Mouse (Mus musculus) monocyte, adult 59 days (primary cell): Measurements from ENCODE around the gene Arhgdib. TPM values are rescaled to one million over a fixed set of nuclear protein-coding genes. Genes with fewer than 3 reads are reported as not detected.

Experiments
- total RNA-seq, 2 experiments: library from RNA; stranded (reverse); gene quantifications; one replicate each; pipeline ENCODE4 v1.2.4; 2023

Gene Arhgdib
- 100 to 1,000 TPM; 669 to 800 TPM for total RNA-seq

GRCm38 (mm10) chr6:136941051-136942021 lies at the start of gene Arhgdib:
Gene Arhgdib (minus strand): TSS chr6:136941899.

GRCm38 (mm10) chr6:136923532-136923931 lies 18.2 kb downstream of the Arhgdib start, which contains the start of gene Pde6h:
Gene Pde6h (plus strand): TSS chr6:136923832.

GRCm38 (mm10) chr6:136922080-136922479 lies 19.6 kb downstream of the Arhgdib start, which contains the start of gene Erp27:
Gene Erp27 (minus strand): TSS chr6:136922180.

GRCm38 (mm10) chr6:136875670-136876069 lies 66.0 kb downstream of the Arhgdib start, which contains the start of gene Mgp:
Gene Mgp (minus strand): TSS chr6:136875823.

Other genes with a start within 250 kb of the Arhgdib start
- under 1 TPM; 0.39 to 0.68 TPM for gene Gucy2c, start 160.1 kb downstream of the Arhgdib start, total RNA-seq
- 10 to 100 TPM; 20.0 to 22.3 TPM for gene Hist4h4, start 137.5 kb downstream of the Arhgdib start, total RNA-seq
- gene H2afj, start 133.7 kb downstream of the Arhgdib start, total RNA-seq, result 100 to 1,000 TPM; 116 to 131 TPM
- gene BC049715, start 114.3 kb downstream of the Arhgdib start, total RNA-seq, result 1 to 10 TPM; 2.3 to 3.4 TPM
- gene Wbp11, start 113.7 kb downstream of the Arhgdib start, total RNA-seq, result 100 to 1,000 TPM; 112 to 125 TPM
- not detected for gene Smco3, start 106.4 kb downstream of the Arhgdib start, total RNA-seq
- gene Art4, start 84.2 kb downstream of the Arhgdib start, total RNA-seq, result not detected
- gene Mgp, start 66.1 kb downstream of the Arhgdib start, total RNA-seq, result not detected
- 1 to 10 TPM; 2.4 to 2.9 TPM for gene Erp27, start 19.7 kb downstream of the Arhgdib start, total RNA-seq
- gene Pde6h, start 18.1 kb downstream of the Arhgdib start, total RNA-seq, result not detected
- under 1 TPM in 1 of 2 experiments, not detected in 1; 0.76 TPM for gene Rerg, start 228.6 kb upstream of the Arhgdib start, total RNA-seq